Mouse (Mus musculus) layer of hippocampus, postnatal 14 days (tissue): Measurements from ENCODE around the gene Myl3. TPM values are rescaled to one million over a fixed set of nuclear protein-coding genes. Genes with fewer than 3 reads are reported as not detected.

Source experiments
- DNase-seq, 2 experiments: peaks; one replicate each; pipeline ENCODE4 v3.0.0; 2021 to 2022; ENCODE audit warnings: low spot score in 2 of 2, mixed read lengths in 1 of 2
- long read RNA-seq, 2 experiments: library from polyadenylated mRNA; stranded (forward); transcript quantifications; one replicate each; pipeline ENCODE4 v2.0.0; 2021
- total RNA-seq, 2 experiments: library from RNA; stranded (reverse); gene quantifications; 2 replicates each; pipeline ENCODE4 v1.2.3; 2021

Myl3 gene
- total RNA-seq: not detected
- long read RNA-seq, experiment 1: 0 reads
- long read RNA-seq, experiment 2: 0 reads

DNA sequence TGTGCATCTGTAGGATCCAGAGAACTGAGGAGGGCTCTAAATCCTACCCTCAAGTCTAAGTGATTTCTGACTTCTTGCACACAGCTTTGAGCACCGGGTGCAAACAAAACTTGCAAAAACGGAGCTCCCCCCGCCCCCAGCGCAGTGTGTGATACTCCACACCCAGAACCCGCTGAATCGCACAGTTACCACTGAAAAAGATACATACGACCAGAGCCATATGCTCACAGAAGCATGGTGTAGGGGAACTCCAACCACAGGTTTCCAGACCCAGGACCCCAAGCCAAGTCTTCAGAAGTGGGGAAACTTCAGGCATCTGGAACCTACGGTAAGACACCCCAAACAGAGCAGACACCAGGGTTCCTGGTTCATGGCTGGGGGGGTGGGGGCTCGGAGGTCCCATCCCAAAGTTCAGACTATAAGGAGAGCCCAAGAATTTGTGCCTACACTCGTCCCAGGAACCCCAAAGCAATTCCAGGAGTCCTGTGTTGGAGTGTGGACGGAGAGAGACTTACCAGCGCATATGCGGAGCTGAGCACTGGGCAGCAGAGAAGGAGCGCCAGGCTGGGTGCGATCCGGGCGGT, at the start of gene Myl3:
Gene Myl3 (plus strand): TSS at position 151 of the 584 bp plus-strand sequence.
- DNase-seq: no peak

DNA sequence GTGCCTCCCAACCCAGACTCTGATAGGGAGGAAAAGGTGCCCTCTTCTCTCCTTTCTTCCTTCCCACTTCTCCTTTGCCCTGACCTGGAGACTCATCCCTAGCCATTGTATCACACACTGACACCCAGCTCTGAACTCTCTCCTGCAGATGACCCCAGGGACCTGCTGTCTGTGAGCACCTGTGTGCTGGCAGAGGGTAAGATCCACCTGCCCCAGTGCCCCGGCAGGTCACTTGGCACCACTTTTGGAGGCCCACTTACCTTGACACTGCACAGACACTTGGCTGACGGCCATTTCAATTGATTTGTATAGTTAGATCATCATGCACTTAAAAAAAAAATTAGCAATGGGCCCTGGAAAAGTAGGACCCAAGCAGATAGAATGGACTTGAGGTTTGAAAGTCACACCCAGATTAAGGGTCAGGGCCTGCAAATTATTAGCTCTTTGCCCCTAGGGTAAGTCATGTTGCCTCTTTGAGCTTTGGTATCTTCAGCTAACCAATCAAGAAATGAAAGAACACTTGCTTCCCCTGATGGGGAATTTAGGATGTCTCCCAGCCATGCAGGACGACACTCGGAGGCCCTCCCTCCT, 46.4 kb upstream of the Myl3 start:
- DNase-seq: no peak

DNA sequence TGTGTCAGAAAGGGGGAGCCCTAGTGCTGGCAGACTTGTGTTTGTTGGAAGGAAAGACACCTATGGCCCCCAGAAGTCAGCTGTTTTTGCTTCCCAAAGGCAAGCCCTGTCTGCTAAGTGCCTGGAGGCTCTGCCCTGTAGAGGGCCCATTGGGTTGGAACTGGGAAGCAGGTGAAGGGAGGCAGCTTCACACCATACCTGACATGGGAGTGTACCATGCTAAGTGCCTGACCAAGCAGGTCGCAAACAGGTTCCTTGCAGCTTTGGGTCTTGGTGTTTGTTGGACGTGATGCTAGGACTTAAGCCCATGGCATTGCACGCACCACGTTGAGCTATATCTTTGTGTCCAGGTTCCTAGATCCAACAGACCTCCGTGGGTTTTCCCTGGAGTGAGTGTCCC, 45.2 kb upstream of the Myl3 start:
- DNase-seq: no peak

DNA sequence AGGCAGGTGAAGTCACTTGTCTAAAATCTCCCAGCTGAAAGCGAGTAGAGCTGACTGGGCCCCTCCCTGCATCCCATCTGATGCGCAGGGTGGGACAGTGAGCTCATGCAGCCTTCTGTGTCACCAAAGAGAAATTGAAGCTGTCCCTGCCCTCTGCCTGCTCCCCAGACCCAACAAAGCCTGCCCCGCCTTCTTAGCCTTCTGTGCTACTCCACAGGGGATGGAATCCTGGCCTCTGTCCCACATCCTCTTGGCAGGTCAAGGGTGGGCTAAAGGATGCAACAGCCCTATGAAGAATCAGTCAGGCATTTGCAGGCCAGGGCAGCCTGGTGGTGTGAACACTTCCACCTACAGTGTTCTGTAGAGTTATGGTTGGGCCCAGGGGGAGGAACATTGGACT, 44.2 kb upstream of the Myl3 start:
- DNase-seq: no peak

DNA sequence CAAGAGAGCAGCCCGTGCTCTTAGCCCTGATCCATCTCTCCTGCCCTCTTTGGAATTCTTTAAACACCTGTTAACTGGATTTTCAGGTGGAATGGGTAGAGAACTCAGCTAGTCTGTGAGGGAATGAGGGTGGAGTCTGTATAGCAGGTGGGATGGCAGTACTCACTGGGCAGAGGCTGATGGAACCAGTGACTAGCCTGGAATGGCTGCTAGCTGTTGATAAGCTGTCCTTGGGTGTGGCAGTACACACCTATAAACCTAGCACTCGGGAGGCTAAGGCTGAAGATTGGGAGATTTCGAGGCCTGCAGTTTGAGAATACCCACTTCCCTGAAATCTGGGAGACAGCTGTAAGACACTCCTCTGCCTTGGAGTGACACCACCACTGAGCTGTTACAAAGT, 42.1 kb upstream of the Myl3 start:
- DNase-seq: no peak

DNA sequence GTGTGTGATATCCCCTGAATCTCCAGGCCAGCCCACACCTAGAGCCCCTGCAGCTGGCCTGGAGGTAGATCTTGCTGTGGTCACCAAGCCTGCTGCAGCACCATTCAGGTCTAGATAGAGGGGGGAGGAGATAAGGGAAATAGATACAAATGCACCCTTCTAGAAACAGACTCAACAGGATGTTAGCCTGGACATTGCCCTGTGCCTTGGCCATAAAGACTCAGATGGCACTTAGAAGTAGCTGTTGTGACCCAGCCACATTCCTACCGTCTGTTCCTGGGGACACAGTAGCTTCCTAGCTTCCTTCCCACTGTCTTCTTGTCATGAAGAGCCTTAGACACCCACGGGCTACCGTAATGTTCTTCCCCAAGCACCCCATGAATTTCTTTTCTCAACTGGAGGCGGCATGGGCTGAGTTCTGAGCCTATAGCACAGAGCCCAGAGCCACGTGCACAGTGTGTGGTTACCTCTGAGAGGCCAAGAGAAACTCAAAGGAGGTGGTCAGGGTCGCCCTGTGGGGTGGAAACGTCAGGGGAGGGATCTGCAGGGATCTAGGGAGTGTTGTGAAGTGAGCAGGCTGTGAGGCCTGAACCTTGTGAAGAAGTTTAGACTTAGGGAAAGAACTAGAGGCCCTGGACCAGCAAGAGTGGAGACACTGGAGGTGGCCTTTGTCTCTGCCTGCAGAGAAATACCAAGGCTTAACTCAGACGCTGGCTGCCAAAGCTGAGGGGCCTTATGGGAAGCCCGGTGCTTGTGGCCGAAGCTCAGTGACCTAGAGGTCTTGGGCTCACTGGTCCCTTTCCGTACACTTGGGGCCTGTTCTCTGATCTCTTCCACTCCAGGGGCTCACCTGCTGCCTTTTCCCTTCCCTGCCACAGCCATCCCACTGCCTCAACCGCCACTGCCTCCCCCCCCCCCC, 40.3 kb upstream of the Myl3 start:
- no peak for DNase-seq

DNA sequence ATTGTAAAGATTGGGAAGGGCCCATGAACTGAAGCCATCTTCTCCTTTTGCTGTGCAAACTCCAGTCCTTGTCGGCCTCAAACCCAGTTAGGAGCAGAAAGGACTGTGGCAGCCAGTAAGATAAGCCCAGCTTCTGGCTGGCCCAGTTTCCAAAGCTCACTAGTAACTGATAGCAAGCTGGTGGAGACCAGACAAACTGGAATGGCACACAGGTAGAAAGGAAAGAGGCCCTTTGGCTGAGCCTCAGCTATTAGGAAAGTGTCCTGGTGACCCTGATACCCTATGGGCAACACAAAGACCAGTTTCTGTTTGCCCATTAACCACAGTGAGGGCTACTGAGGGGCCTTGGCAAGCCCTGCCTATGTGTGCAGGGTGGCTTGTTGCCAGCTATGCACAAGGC, 38.8 kb upstream of the Myl3 start:
- no peak for DNase-seq

DNA sequence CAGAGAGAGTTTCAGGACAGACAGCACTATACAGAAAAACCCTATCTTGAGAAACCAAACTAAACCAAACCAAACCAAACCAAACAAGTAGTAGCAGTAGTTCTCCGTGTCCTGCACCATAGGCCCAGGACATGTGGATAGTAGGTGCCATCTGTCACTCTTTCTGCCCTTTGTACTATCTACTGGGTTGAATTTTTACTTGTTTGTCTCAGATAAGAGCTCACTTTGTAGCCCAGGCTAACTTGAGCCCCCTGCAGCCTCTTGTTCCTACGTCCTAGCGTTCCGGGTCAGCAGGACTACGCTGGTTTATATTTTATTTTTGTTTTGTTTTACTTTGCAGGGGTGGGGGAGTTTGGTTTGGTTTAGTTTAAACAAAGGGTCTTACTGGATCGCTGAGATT, 37.7 kb upstream of the Myl3 start:
- DNase-seq: no peak

DNA sequence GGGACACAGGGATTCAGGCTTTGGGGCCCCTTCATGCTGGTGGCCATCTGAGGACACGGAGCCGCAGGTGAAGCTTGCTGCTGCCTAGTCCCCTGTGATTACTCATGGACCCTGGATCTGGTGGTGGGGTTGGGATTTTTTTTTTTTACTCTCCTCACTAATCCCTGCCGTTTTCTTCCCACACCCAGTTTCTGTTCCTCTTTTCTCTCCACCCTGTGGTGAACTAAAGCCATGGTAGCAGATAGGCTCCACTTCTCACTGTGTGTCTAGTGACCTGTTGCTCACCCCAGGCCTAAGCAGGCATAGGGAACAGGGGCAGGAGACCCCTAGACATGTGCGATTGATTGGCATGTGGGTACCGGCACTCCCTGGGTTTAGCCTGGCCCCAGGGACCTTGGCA, 34.9 kb upstream of the Myl3 start:
- no peak for DNase-seq

DNA sequence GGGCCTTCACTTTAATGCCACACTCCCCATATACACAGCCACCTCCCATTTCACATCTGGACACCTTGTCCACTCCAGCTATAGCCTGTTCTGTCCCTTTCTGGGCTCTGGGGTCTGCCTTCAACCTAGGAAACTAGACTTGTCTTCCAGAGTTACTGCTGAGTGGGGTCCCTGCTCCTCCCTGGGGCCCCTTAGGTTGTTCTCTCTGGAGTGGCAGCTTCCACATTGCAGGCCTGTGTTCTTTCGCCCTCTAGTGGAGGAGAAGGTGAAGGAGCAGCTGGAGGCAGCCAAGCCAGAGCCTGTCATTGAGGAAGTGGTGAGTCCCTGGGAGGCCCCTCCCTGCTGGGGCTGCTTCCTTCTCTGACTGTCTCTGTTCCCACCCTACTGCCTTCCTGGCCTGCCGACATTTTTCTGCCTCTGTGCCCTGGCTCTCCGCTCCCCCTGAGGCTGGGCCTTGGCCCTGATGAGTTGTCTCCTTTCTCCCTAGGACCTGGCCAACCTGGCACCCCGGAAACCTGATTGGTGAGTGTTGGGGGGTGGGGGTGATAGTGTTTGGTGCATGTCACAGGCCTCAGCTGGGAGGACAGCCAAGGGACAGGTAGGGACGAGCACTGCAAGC, 31.9 kb upstream of the Myl3 start:
- DNase-seq: peak; percentile 76 to 85

DNA sequence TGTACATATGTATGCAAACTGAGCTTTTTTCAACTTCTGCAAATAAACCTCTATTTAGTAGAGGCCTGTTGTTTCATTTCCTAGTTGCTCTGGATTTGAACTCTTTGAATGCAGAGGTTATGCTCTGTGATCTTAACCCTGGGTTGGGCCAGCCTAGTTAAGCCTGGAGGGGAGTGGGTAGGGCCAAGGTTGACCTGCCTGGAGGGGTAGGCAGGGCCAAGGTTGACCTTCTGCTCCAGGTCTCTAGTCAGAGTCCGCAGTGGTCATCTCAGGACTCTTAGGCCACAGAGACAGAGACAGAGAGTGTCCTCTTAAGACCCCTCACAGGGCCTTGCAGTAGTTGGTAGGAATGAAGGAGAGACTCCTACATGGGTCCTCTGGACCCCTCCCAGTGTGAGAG, 30.1 kb upstream of the Myl3 start:
- DNase-seq: no peak

DNA sequence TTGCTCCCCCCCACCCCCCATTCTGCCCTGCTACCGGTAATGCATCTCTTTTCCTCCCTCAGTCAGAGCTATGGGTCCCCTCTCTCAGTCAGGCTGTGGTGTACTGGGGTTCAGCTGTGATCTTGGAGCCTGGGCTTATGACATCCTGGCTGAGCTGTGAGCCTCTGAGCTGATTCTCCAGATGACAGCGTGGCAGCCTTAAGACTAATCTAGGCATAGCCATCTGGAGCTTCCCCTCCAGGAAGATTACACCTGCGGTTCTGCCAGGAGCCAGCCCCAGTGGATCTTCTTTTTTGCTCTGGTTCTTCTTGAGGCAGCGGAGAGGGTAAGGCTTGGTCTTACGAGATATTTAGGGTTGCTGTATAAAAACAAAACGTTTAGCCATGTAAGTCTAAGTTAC, 29.7 kb upstream of the Myl3 start:
- DNase-seq: no peak

DNA sequence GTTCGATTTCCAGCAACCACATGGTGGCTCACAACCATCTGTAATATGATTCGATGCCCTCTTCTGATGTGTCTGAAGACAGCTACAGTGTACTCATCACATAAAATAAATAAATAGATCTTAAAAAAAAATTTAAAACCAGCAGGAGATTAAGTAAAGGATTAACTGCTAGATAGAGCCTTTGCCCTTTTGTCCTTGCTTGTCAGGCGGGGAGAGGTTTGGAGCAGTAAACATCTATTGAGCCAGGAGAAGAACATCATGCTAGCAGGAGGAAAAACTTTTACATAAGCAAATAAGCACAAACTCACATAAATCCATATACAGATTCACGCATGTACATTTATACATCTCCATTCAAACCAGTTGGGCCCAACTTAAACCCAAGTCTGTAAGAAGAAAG, 29.1 kb upstream of the Myl3 start:
- DNase-seq: no peak

DNA sequence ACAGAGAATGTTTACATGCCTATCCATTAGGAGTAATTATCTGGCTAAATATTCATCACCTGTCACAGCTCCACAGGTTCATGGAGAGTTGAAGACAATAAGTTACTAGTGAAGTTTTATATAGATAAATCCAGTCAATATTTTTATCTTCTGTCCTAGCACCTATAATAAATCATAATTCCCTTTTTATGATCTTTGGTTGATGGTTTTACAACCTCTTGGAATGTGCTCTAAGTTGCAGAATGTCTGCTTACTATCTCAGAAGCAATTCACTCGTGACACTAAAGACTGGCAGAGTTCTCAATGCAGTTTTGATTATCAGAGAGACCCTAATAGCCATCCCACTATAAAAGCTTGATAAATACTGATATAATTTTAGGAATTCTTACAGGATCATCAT, 28.3 kb upstream of the Myl3 start:
- DNase-seq: no peak

DNA sequence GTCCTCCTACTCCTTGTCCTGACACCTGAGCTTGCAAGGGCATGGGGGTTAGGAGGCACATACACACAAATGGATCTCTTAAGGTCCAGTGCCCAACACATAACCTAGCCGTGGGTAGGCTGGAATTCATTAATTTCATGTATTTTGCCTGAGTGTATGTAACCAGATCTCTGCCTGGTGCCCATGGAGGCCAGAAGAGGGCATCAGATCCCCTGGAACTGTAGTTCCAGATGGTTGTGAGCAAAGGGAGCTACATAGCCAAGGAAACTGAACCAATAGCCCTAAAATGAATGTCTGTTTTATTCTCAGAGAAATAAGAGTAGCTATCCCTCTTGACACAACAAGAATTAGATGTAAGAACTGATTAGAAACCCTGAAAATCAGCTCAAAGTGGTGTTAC, 26.2 kb upstream of the Myl3 start:
- DNase-seq: no peak

DNA sequence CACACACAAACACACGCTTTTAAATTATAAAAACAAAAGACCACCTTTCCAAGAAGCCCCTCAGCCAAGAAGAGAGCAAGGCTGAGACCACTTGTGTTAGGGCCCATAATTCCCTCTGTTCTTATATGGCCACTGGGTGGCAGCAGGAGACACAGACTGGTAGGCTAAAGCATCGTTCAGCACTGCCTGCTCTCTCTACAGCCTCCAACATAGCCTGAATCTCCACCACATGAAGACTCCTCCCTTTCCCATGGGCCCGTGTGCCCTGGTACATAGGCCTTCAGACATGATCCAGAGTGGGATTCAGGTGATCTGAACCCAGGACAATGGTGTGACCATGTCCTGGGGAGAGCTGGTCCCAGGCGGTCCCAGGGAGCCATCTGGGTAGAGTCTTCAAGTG, 24.9 kb upstream of the Myl3 start:
- peak; percentile 61 to 79 for DNase-seq

DNA sequence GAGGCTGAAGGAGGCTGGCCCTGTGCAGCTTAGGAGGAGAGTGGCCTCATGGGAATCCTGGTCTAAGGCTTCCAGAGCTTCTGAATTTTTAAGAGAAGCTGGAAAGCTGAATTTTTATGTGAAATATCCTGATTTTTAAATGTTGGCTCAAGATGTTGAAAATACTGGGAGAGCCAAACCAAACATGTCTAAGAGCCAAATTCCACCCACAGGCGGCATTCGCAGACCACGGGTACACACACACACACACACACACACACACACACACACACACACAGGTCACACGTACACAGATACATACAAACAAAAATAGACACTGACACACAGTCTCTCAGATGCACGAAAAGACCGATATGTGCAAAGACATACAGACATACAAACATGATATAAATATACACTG, 23.6 kb upstream of the Myl3 start:
- DNase-seq: no peak

DNA sequence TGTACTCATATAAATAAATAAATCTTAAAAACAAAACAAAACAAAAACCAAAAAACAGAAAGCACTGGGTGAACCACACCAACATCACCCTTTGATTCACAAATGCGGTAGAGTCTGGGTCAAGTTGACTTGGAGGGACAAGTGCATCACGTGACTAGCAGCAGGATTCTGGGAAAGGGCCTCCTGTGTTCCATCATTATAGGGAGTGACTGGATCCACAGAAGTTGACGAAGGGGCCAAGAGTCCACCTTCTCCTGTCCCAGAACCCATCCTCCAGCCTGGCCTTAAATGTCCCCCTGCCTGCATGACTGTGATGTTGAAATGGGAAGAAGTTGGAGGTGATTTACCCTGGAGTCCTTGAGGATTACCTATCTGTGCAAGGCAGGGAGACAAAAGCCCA, 22.9 kb upstream of the Myl3 start:
- DNase-seq: no peak

DNA sequence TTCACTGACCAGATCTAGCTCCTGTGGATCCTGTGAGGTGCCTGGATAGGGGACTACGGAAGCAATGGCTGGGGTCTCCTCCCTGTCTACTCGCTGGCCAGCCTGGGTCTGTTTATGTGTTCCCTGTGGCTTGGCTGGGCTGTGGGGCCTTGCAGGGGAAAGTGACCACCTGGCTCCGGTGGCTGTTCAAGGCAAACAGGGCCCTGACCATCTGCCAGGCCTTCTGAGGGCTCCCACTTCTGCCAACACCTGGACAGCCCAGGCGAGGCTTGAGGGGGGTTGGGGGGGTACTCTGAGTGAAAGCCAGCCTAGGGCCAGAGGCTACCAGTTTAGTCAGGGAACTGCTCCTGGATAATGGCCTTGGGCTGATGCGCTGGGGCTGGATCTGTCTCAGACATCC, 21.7 kb upstream of the Myl3 start:
- no peak for DNase-seq

DNA sequence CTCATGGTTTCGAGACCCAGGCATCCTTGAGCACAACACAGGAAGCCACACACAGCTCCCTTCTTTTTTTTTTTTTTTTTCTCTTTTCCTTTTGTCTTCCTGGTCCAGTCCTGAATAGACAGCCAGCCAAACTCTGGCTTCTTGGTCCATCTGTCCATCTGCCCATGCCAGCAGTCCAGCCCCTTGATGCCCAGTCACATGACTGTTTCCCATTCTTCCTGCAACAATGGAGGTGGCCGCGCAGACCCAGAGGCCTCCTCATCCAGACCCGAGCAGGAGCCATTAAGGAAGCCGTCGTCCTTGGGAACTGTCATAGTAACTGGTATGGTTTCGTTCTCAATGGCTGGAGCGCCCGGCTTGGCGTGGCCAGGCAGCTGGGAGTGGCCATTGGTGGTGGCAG, 19.6 kb upstream of the Myl3 start:
- no peak for DNase-seq

DNA sequence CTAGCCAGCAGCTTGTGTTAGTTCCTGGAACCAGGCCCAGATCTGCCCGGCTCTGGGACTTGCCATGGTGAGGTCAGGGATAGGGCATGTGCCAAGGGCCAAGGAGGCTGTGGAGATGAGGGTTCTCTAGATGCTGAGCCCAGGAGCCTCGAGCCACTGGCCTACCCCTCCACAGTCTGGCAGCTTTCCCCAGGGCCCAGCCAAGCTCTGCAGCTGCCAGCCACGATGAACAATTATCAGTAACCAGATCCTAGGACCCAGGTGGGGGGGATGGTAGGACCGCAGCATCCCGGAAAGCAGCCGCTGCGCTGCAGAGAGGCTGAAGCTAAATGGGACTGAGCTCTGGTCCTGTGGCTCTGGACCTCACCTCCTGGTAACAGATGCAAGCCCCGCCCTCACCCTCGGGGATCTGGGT, 15.9 kb upstream of the Myl3 start:
- peak; percentile 43 to 48 for DNase-seq

DNA sequence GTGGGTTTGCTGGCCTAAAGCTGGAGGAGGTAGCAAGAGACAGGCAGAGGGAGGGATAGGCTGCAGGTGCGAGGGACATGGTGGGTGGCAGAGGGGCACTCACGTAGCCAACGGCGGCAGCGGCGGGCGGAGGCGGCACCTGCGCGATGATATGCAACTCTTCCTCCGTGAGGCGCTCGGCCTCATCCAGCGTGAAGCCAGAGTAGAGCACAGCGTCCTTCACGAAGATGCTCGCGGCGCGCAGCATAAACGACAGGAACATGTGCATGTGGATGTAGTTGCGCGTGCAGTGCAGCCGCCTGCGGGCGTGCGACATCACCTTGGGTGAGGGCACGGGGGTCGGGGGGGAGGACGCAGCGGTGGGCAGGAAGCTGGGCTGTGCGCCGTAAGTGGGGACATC, 14.8 kb upstream of the Myl3 start:
- DNase-seq: no peak
